Mouse (Mus musculus) embryonic fibroblast, embryonic 13.5 days (primary cell): ENCODE measurements around the gene Gm9117. TPM values are rescaled to one million over a fixed set of nuclear protein-coding genes. Genes with fewer than 3 reads are reported as not detected.
"Not testable (repeated sequence)": the region's sequence is repeated elsewhere in the genome, so short reads cannot be mapped to it uniquely, and the experiment has no call there.

ENCODE experiments used
- H3K27ac ChIP-seq: 2 replicates; pipeline ENCODE4 v1.5.1; 2012; ENCODE audit warnings: low read length, control low read depth, inconsistent platforms; ENCODE audit not compliant: insufficient read depth
- H3K4me1 ChIP-seq: 2 replicates; pipeline ENCODE4 v1.6.1; 2011; ENCODE audit warnings: low read length; ENCODE audit not compliant: control insufficient read depth, insufficient read depth
- H3K4me3 ChIP-seq: 2 replicates; pipeline ENCODE4 v1.5.1; 2011; ENCODE audit warnings: mild to moderate bottlenecking, control low read depth, low read length; ENCODE audit not compliant: insufficient read depth
- polyA plus RNA-seq: library from polyadenylated mRNA; stranded (reverse); fragments of >200 nt; gene quantifications from 2 replicates; pipeline ENCODE4 v1.2.4, GENCODE M21; 2011; ENCODE audit warnings: low read depth; ENCODE audit not compliant: missing spikeins, insufficient read length

Gm9117 gene
- polyA plus RNA-seq = not detected in 2 replicates

GRCm38 (mm10) chr3:93943443-93943842 lies at the start of gene Gm9117:
Gm9117 (minus strand) TSS chr3:93943543.
- not testable (repeated sequence) for H3K4me3 ChIP-seq, H3K27ac ChIP-seq, H3K4me1 ChIP-seq

- H3K4me1 ChIP-seq, H3K4me3 ChIP-seq, H3K27ac ChIP-seq: not testable (repeated sequence)
Measured at GRCm38 (mm10) chr3:93968938-93969337, 25.6 kb upstream of the Gm9117 start.

- not testable (repeated sequence) for H3K27ac ChIP-seq, H3K4me1 ChIP-seq, H3K4me3 ChIP-seq
Measured at GRCm38 (mm10) chr3:93961214-93961613, 17.9 kb upstream of the Gm9117 start, which contains the start of gene Tdpoz5. Tdpoz5 (minus strand) TSS chr3:93961314.

GRCm38 (mm10) chr3:93938386-93938785 lies 5.0 kb downstream of the Gm9117 start:
- H3K4me1 ChIP-seq, H3K27ac ChIP-seq, H3K4me3 ChIP-seq: not testable (repeated sequence)

Other genes starting within 250 kb of the Gm9117 start
- gene Gm5773, start 170.5 kb downstream of the Gm9117 start, polyA plus RNA-seq = not detected in 2 replicates
- not detected in 2 replicates for gene Tdpoz4, start 147.1 kb downstream of the Gm9117 start, polyA plus RNA-seq
- not detected in 2 replicates for gene Tdpoz3, start 117.5 kb downstream of the Gm9117 start, polyA plus RNA-seq
- not detected in 2 replicates for gene Tdpoz5, start 17.8 kb upstream of the Gm9117 start, polyA plus RNA-seq
- not detected in 2 replicates for gene Gm9125, start 111.3 kb upstream of the Gm9117 start, polyA plus RNA-seq
- not detected in 2 replicates for gene Gm10697, start 129.1 kb upstream of the Gm9117 start, polyA plus RNA-seq
- gene Gm10696, start 234.7 kb upstream of the Gm9117 start, polyA plus RNA-seq = not detected in 2 replicates